Mouse (Mus musculus) megakaryocyte, embryonic 14.5 days (primary cell): ENCODE results near the gene Parn. TPM values are rescaled to one million over a fixed set of nuclear protein-coding genes. Genes with fewer than 3 reads are reported as not detected.

Source experiments
- H3K27me3 ChIP-seq: replicated peaks from 2 replicates; pipeline ENCODE3; 2012; ENCODE audit warnings: inconsistent platforms
- H3K36me3 ChIP-seq: replicated peaks from 2 replicates; pipeline ENCODE3; 2012; ENCODE audit warnings: low read length, inconsistent platforms, mixed read lengths
- H3K4me1 ChIP-seq: 2 replicates; pipeline ENCODE4 v1.6.1; 2012; ENCODE audit warnings: inconsistent platforms
- H3K4me3 ChIP-seq: replicated peaks from 2 replicates; pipeline ENCODE3; 2012; ENCODE audit warnings: moderate library complexity, mild to moderate bottlenecking, inconsistent platforms
- H3K9me3 ChIP-seq: 2 replicates; pipeline ENCODE4 v1.6.1; 2012; ENCODE audit warnings: inconsistent platforms
- FLI1 ChIP-seq: IDR thresholded peaks from 2 replicates; pipeline ENCODE4 v1.6.1; 2012; ENCODE audit warnings: low read length, inconsistent platforms, mixed read lengths
- GATA1 ChIP-seq: IDR thresholded peaks from 3 replicates; pipeline ENCODE4 v1.6.1; 2012; ENCODE audit warnings: mixed read lengths, low read length, inconsistent platforms, borderline replicate concordance
- polyA plus RNA-seq: library from polyadenylated mRNA; stranded (reverse); fragments of >175 nt; gene quantifications from 2 replicates; pipeline ENCODE4 v1.2.3, GENCODE M21; 2012; ENCODE audit warnings: low replicate concordance; ENCODE audit not compliant: insufficient read depth

Parn gene
- polyA plus RNA-seq, 1 experiment = 16.3 TPM

GRCm38 (mm10) chr16:13602779-13603178, 65.2 kb downstream of the Parn start:
- no peak overlapping the region for H3K4me3 ChIP-seq
- H3K9me3 ChIP-seq = peaks cover under 1% of the 10 kb centered on the region
- TF ChIP-seq GATA1 (no peak), FLI1 (no peak)
- H3K36me3 ChIP-seq = peaks cover 73% of the 10 kb centered on the region
- peaks cover under 1% of the 10 kb centered on the region; the same call in 1 of the 2 replicates for H3K4me1 ChIP-seq
- no peaks in the 10 kb centered on the region for H3K27me3 ChIP-seq

- H3K9me3 ChIP-seq = peaks cover 3% of the 10 kb centered on the region; the same call in 1 of the 2 replicates
- H3K36me3 ChIP-seq = peaks cover 79% of the 10 kb centered on the region
- no peaks in the 10 kb centered on the region for H3K27me3 ChIP-seq
- TF ChIP-seq FLI1 (no peak), GATA1 (no peak)
- peaks cover 12% of the 10 kb centered on the region; the same call in 1 of the 2 replicates for H3K4me1 ChIP-seq
- H3K4me3 ChIP-seq = no peak overlapping the region
Observed at GRCm38 (mm10) chr16:13589049-13589408, 78.9 kb downstream of the Parn start.

GRCm38 (mm10) chr16:13588182-13589048, 79.6 kb downstream of the Parn start:
- Histone ChIP-seq H3K36me3 (peaks cover 78% of the 10 kb centered on the region), H3K4me1 (peaks cover 12% of the 10 kb centered on the region; the same call in 1 of the 2 replicates), H3K4me3 (no peak overlapping the region), H3K9me3 (peaks cover 3% of the 10 kb centered on the region; the same call in 1 of the 2 replicates), H3K27me3 (no peaks in the 10 kb centered on the region)
- no peak for TF ChIP-seq FLI1
- no peak for TF ChIP-seq GATA1

- Histone ChIP-seq H3K4me3 (no peak overlapping the region), H3K27me3 (no peaks in the 10 kb centered on the region), H3K4me1 (peaks cover 8% of the 10 kb centered on the region; the same call in 1 of the 2 replicates), H3K9me3 (no peaks in the 10 kb centered on the region), H3K36me3 (peaks cover 73% of the 10 kb centered on the region)
- no peak for TF ChIP-seq FLI1
- TF ChIP-seq GATA1 = no peak
Observed at GRCm38 (mm10) chr16:13585234-13585633, 82.7 kb downstream of the Parn start.

GRCm38 (mm10) chr16:13580784-13581183, 87.2 kb downstream of the Parn start:
- peaks cover 12% of the 10 kb centered on the region for H3K4me1 ChIP-seq
- no peak for TF ChIP-seq FLI1
- no peak for TF ChIP-seq GATA1
- no peaks in the 10 kb centered on the region for H3K9me3 ChIP-seq
- no peaks in the 10 kb centered on the region for H3K27me3 ChIP-seq
- H3K36me3 ChIP-seq = peaks cover 57% of the 10 kb centered on the region
- H3K4me3 ChIP-seq = no peak overlapping the region

- peaks cover 50% of the 10 kb centered on the region for H3K36me3 ChIP-seq
- no peaks in the 10 kb centered on the region for H3K27me3 ChIP-seq
- no peaks in the 10 kb centered on the region for H3K9me3 ChIP-seq
- TF ChIP-seq FLI1 (no peak), GATA1 (no peak)
- H3K4me3 ChIP-seq = no peak overlapping the region
- H3K4me1 ChIP-seq = peaks cover 19% of the 10 kb centered on the region
Observed at GRCm38 (mm10) chr16:13580016-13580415, 88.0 kb downstream of the Parn start.

GRCm38 (mm10) chr16:13575306-13575705, 92.7 kb downstream of the Parn start:
- TF ChIP-seq FLI1 (no peak), GATA1 (no peak)
- no peaks in the 10 kb centered on the region for H3K27me3 ChIP-seq
- no peak overlapping the region for H3K4me3 ChIP-seq
- peaks cover 29% of the 10 kb centered on the region for H3K36me3 ChIP-seq
- H3K4me1 ChIP-seq = peaks cover 24% of the 10 kb centered on the region
- H3K9me3 ChIP-seq = no peaks in the 10 kb centered on the region

- H3K9me3 ChIP-seq = no peaks in the 10 kb centered on the region
- H3K4me3 ChIP-seq = no peak overlapping the region
- TF ChIP-seq FLI1 (no peak), GATA1 (no peak)
- H3K36me3 ChIP-seq = peaks cover 64% of the 10 kb centered on the region
- H3K27me3 ChIP-seq = no peaks in the 10 kb centered on the region
- H3K4me1 ChIP-seq = peaks cover 23% of the 10 kb centered on the region
Observed at GRCm38 (mm10) chr16:13568280-13568679, 99.7 kb downstream of the Parn start.

GRCm38 (mm10) chr16:13567614-13568013, 100.4 kb downstream of the Parn start:
- TF ChIP-seq FLI1 = no peak
- TF ChIP-seq GATA1 = no peak
- Histone ChIP-seq H3K27me3 (no peaks in the 10 kb centered on the region), H3K9me3 (no peaks in the 10 kb centered on the region), H3K36me3 (peaks cover 67% of the 10 kb centered on the region), H3K4me3 (no peak overlapping the region), H3K4me1 (peaks cover 23% of the 10 kb centered on the region)

- peaks cover 68% of the 10 kb centered on the region for H3K36me3 ChIP-seq
Observed at GRCm38 (mm10) chr16:13566351-13566750, 101.6 kb downstream of the Parn start.

More at GRCm38 (mm10) chr16:13566351-13566750, 101.6 kb downstream of the Parn start:
- TF ChIP-seq FLI1 = no peak
- H3K4me1 ChIP-seq = peaks cover 21% of the 10 kb centered on the region
- no peaks in the 10 kb centered on the region for H3K27me3 ChIP-seq
- no peak overlapping the region for H3K4me3 ChIP-seq
- no peaks in the 10 kb centered on the region for H3K9me3 ChIP-seq
